Mouse (Mus musculus): ENCODE data around the gene Bhlhe40.

Bhlhe40 gene

DNA sequence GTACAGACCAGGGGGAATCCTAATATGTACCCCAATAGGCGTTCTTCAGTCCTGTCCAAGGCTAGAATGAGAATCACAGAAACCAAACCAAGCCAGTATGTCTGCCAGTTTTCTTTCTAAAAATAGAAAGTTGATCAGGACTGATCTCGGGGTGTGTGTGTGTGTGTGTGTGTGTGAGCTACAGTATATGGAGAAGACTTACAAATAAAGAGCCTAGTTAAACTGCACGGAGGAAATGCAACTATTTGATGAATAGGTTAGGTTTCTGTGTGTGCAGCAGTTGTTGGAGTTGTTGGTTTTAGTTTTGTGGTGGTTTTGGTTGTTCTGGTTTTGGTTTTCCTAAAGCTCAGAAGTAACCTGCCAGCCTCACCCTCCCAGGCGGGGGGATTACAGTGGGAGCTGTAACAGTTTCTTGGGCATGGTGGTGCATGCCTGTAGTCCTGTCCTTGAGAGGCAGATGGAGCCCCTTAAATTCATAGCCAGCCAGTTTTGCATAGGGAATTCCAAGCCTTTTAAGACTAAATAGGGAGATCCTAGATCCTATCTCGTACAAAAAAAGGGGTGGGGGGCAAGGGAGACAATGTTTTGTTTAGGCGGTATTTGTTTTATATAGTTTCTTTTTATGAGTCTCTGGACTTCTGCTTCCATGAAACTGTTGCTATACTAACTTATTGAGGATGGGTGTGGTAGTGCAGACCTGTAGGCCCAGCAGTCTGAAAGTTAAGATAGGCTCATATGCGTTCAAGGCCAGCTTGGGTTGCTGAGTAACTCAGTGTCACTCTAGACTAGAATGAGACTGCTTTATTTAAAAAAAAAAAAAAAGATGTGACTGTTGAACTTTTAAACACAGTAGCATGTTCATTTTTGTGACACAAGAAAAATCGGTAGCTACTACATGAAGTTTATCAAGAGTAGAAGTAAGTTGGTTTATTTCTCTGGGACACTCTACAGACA is 3.1 kb downstream of the Bhlhe40 start:
- peak; percentile 25 for DNase-seq (ENCODE audit: low read depth, low spot score)

DNA sequence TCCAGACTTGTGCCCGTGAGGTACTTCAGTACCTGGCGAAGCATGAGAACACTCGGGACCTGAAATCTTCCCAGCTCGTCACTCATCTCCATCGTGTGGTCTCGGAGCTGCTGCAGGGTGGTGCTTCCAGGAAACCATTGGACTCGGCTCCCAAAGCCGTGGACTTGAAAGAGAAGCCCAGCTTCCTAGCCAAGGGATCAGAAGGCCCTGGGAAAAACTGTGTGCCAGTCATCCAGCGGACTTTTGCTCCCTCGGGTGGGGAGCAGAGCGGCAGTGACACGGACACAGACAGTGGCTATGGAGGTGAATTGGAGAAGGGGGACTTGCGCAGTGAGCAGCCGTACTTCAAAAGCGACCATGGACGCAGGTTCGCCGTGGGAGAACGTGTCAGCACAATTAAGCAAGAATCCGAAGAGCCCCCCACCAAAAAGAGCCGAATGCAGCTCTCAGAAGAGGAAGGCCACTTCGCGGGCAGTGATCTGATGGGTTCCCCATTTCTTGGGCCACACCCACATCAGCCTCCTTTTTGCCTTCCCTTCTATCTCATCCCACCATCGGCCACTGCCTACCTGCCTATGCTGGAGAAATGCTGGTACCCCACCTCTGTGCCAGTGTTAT is 4.2 kb downstream of the Bhlhe40 start:
- DNase-seq (ENCODE audit: low read depth, low spot score) = no peak

DNA sequence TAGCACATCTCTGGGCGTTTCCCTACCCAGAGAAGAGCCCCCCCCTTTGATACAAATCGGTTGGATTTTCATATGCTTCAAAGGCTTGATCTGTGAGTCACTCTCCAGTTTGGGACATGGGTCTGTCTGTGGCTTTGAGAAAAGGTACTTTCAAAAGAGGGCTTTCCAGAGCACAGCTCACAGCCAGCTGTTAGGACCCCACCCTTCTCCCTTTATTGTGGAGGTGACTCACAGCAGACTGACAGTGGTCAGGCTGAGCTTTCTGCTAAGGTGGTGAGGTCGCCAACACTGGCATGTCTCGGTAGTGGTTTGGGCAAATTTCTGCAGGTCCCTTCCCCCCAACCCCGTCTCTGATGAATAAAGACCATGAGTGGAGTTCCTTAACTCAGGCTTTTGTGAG is 5.2 kb downstream of the Bhlhe40 start:
- peak; percentile 18 for DNase-seq (ENCODE audit: low read depth, low spot score)

DNA sequence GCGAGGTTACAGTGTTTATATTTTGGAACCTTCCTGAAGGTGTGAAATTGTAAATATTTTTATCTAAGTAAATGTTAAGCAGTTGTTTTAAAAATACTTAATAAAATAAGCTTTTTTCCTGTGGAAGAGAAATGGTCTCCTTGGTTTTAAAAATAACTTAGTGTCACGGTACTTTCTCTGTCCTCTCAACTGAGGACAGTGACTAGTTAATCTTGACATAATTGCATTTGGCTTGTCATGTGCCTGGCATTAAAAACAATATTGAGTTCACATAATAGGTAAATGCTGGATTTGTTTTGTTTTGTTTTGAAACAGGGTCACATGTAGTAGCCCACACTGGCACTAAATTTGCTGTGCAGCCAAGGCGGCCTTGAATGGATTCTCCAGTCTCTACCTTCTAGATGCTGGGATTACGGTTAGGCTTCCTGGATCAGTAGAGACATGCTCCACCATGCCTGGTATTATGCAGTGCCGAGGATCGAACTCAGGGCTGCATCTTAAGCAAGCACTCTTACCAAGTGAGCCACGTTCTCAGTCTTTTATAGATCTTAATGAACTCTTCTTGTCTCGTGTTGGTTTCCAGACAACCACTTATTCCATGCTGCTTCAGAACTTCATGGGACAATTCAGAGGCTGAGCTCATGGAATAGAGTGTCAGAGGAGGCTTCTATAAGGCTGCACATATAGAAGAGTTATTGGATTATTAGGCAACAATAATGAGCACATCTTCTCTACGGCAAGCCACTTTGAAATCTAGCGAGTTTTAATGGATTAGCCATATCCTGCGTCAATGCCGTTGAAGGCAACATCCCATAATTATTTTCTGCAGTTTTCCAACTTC is 6.4 kb downstream of the Bhlhe40 start:
- DNase-seq (ENCODE audit: low read depth, low spot score) = no peak

DNA sequence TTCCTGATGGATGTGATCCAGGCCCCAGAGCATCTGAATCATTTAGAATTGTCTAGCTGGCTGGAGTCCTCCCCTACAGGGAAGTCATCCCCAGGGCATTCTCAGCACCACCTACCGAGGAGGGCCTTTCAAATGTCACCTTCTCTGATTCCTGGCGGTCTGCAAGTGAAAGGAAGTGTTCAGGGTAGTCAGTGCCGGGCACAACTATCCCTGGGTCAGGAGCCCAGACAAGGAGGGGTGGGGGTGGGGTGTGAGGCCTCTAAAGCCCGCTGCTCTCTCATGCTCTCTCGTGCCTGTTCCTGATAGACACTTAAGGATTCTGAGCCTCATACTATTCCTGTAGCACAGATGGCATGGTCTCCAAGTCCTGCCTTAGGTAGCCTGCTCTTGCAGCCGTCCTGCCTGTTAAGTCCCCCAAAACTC is 7.2 kb downstream of the Bhlhe40 start:
- no peak for DNase-seq (ENCODE audit: low read depth, low spot score)

DNA sequence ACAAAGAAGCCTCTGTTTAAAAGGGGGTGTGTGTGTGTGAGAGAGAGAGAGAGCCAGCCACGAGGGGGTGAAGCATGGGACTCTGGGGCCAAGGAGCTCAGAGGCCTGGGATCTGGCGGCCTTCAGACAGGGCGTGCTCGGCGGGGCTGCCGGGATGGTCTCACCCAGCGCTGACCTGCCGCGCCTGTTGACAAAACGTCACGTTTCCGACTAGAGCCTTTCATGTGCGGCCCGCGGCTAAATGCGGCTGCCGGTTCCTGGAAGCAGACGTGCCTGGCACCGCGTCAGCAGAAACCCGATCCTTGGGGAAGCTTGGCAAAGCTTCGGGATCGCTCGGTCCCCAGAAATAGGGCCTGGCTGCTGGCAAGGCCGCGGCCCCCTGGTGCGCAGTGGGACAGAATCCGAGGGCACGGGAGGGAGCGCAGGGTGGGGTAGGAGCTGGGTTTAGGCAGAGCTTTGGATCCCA is 7.9 kb downstream of the Bhlhe40 start:
- DNase-seq (ENCODE audit: low read depth, low spot score) = peak; percentile 61

DNA sequence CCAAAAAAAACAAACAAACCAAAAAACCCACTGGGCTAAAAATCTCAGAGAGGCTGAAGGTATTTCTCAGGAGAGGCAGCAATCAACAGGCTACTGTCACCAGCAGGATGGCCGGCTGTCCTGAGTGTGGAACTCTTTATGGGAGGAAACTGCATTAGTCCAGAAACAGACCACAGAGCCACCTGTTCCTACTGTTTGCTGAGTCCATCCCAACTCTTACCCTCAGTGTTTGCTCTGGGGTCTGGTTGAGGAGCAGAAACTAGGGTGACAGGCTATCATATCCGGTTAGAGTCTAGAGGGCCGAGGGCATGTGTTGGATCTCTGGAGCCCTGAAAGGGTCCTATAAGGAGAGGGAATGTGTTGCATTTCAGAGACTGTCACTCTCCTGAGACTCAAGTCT is 9.8 kb downstream of the Bhlhe40 start:
- DNase-seq (ENCODE audit: low read depth, low spot score) = no peak

DNA sequence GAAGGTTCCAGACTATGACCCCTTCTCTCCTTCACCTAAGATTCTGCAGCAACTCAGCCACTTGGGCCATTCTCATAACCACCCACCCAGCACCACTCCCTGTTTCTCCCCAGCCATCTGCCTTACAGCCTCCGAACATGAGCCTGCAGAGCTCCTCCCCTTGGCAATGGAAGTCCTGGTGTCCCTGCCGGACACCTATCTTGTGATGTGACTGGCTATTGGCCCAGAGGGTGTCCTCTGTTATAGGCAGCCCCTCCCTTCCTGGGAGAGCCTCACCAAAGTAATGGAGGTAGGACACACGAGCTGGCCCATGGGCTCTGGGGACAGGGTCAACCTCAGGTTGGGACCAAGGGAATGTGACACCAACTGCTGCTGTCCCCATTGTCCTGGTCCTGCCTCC is 10.4 kb downstream of the Bhlhe40 start:
- DNase-seq (ENCODE audit: low read depth, low spot score) = no peak

DNA sequence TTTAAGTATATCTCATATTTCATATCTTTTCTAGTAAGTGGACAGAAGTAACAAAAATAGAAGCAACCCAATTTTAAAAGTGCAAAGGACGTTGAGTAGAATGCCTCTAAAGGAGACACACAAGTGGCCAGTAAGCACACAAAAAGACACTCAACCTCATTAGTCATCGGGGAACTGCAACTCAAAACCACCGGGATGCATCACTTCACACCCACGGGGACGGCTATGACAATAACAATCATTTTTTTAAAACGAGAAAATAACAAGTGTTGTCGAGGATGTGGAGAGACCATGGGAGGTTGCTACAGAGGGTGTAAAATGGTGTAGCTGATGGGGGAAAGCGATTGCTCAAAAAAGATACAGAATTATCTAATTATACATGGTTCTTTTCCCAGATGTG is 11.7 kb downstream of the Bhlhe40 start:
- DNase-seq (ENCODE audit: low read depth, low spot score) = peak; percentile 29

DNA sequence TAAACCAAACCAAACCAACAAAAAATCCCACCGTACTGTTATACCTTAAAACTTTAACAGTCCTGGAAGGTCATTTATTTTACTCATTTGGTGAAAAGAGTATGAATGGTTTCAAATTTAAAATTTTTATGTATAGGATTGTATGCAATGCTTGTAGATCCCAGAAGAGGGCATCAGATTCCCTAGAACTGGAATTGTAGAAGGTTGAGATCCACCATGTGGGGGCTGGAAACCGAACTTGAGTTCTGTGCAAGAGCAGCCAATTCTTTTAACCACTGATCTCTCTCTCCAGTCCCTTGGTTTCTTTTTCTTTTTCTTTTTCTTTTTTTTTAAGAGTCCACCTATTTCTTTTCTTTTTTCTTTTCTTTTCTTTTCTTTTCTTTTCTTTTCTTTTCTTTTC is 13.8 kb downstream of the Bhlhe40 start:
- DNase-seq (ENCODE audit: low read depth, low spot score) = no peak

DNA sequence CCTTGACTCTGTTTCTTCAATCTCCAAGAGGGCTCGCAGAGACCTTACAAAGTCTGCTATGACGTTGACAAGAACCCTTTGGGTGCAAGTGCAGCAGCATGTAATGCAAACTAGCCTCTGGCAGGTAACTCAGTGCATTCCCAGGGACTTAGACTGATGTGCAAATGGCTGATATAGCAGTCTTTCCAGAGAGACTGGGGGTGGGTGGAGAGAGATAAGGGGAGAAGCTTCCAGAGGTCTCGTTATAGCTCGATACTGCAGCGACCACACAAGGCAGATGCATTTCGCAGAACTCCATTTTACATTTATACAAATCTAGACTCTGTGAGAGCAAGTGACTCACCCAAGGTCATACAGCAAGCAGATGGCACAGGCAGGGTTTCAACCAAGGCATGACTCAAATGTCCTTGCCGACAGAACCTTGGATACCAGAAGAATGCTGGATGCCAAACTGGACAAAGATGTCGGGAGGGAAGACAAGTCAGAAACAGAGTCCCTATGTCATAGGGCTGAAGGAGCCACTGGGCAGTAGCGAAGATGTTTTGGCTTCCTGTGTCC is 16.4 kb downstream of the Bhlhe40 start:
- no peak for DNase-seq (ENCODE audit: low read depth, low spot score)

DNA sequence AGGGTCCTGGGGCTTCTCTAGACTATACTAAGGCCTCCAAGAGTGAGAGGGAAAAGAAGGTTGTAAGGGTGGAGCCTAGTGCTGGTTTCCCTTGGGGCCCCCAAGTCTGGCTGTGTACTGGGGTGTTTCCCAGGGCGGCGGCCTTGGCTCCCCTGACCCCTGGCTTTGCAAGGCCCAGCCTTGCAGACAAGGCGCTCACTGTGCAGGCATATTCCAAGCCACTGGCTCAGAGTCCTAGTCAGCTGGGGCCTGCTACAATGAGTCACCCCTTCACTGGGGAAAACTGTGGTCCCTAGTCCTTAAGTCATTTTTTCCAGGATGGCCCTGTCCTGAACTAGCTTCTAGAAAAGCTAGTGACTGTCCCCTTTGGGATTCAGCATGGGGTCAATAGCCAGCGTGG is 17.3 kb downstream of the Bhlhe40 start:
- no peak for DNase-seq (ENCODE audit: low read depth, low spot score)

DNA sequence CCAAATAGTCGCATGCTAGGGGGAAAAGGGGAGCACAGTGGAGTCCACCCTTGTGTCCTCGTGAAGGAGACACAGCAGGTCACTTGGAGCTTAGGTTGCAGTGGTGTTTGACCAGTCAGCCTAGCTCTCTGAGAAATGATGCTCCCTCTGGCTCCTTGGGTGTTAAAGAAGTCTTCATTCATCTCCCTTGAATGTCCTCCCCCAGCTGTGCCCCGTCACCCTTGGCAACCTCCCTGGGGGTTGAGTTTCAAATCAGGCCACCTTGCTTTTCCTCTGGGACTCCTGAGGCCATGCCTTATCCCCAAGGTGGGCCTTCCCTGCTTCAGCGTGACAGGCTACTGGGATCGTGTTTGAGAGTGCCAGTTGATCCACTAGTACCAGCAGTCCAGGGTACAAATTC is 17.8 kb downstream of the Bhlhe40 start:
- DNase-seq (ENCODE audit: low read depth, low spot score) = no peak

DNA sequence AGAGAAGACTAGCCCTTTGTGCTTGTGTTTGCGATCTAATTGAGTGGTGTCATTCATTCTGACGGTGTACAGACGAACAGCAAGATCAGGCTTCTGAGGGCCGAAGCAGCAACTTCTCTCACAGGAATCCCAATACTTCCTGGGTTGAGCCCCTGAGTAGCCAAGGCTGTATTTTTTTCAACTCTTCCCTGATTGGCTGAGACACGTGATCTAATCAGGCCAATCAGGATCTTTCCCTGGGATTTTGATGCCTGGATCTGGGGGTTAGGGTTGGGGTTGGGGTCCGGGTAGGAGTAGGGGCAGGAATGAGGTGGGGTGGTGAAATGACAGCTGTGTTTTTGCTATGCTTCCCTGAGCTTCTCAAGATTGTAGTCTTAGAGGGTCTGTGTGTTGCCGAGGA is 20.1 kb downstream of the Bhlhe40 start:
- no peak for DNase-seq (ENCODE audit: low read depth, low spot score)

DNA sequence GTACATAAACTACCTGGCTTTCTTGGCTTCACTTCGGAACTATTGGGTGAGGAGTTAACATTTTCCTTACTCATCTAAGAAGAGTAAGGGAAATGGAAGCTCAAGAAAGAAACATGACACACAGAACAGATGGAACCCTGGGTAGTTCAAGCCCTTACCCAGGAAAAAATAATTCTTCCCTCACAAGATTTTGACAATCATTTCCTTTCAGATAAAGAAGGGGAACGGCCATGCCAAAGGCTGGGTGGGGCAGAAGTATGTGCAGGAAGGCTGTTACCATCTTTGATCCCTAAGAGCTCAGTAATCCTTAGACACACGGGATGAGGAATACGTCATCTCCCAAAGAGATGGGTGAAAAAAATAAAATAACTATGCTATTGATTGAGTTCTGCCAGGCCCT is 20.7 kb downstream of the Bhlhe40 start:
- DNase-seq (ENCODE audit: low read depth, low spot score) = no peak

DNA sequence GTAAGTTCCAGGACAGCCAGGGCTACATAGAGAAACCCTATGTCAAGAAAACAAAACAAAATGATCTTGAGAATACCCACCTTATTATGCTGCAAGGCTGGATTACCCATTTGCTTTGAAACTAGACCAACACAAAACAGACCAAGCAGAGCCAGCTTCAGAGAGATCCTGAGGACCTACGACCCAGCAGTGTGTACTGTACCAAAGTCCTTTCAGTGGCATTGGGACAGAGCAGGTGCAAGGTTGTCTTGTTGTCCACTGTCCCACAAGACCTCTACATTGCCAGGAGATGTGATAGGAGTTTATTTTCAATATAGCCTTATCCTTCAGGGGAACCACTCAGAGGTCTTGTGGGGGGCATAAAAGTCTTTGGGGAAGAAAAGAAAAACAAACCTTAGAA is 22.7 kb downstream of the Bhlhe40 start:
- no peak for DNase-seq (ENCODE audit: low read depth, low spot score)

DNA sequence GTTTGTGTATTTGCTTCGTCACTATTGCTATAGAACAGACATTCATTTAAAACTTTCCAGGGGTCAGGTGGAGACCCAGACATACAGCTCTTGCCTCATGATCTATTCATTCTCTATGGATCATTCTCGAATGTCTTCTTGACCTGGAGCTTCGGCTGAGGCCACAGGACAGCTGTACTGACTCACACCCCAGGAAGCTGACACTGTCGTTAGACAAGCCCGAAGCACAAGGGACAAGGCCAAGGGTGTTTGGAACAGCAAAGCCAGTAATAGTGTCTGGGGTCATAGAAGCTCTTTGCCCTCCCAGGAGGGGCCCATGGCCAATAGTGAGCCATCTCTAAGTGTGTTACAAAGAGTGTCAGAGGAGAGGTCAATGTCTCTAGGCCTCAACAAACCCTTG is 24.0 kb downstream of the Bhlhe40 start:
- no peak for DNase-seq (ENCODE audit: low read depth, low spot score)

DNA sequence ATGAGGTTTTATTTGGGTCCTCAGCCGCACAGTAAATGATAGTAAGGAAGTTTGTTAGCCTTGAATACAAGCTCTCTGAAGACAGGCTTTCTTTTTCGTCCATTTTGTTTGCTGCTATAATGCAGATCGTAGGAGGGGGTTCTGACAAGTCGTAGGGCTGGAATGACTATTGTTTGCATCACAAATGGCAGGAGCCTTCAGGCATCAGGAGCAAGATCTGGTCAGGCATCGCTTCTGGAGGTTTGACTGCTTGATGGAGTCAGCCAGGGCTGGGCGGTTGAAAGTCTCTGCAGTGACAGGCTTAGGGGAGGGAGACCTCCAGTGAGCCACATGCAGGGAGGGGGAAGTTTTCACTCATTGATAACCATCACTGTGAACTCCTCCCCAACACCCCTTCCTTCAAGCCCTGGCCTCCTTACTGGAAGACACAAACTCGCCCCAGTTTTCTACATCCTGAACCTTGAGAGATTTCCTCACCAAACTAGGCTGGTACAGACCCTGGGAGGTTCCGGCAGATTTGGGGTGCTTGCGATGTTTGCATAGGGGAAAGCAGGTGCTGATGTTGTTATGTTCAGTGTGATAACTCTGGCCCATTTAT is 25.4 kb downstream of the Bhlhe40 start:
- no peak for DNase-seq (ENCODE audit: low read depth, low spot score)

DNA sequence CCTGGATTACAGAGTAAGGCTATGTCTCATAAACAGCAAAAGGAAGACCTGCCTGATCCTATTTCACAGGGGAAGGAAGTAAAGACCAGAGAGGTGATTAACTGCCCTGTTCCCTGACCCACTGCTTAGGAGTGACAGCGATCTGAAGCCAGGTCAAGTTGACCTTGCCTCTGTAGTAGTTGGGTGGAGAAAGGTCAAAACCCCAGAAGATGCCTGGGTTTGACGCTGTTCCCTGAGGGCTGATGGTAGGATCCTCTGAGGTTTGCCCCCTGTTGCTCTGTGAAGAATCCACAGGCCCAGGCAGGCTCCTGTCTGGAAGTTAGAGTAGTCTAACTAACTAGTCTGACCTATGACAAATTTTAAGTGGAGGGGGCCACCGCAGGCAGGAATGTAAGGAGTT is 26.5 kb downstream of the Bhlhe40 start:
- DNase-seq (ENCODE audit: low read depth, low spot score) = no peak

DNA sequence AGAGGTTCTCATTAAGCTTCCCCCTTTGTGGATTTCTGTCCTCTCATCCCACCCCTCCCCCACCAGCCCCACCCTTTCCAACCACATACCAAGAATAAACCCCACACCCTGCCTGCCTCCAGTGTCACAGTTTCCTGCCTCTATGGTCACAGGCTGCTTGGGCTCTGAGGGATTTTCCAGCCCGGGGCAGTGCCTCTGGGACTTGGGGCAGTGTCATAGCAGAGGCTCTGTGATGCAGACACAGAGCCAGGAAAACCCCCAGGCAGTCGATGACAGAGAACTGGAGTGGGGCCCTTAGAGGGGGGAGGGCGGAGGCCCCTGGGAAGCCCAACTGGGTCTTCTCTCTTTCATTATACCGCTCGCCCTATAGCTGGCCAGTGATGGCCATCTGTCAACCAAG is 27.9 kb downstream of the Bhlhe40 start:
- DNase-seq (ENCODE audit: low read depth, low spot score) = peak; percentile 76

DNA sequence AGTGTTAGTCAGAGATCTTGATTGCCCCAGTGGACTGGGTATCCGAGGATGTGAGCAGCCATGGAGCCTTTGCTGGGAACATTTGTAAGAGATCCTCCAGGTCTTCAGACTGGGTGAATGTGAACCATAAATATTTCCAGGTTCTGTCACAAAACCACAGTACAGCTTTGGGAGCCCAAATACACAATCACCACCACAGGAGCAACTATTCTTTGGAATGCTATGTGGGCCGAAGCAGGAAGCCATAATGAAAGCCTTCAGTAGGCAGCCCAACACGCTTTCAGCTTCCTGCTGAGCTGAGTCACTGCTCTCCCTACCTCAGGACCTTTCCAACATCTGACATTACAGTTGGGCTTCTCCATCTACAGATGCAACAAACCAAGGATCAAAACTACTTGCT is 32.6 kb downstream of the Bhlhe40 start:
- no peak for DNase-seq (ENCODE audit: low read depth, low spot score)

Measured in CD4-positive, CD25-positive, alpha-beta regulatory T cell, adult 2 months (primary cell).